Mouse (Mus musculus) frontal cortex, postnatal 10 days (tissue): ENCODE results near the gene Car7.

Experiments
- DNase-seq, 2 experiments: peaks; one replicate each; pipeline ENCODE4 v3.0.0; 2022; ENCODE audit warnings: low spot score in 2 of 2, mixed read lengths in 1 of 2

Car7 gene

GRCm38 (mm10) chr8:104533971-104534778 lies at the start of gene Car7, which contains the start of gene Nae1:
TSS of gene Car7 (plus strand) at chr8:104534689.
TSS of gene Nae1 (minus strand) at chr8:104534637.
- peak; percentile 79 to 90 for DNase-seq

GRCm38 (mm10) chr8:104509061-104510006 lies 25.2 kb upstream of the Car7 start, which contains the start of gene Terb1:
TSS of gene Terb1 (minus strand) at chr8:104509910.
- peak; percentile 17 to 29 for DNase-seq

- DNase-seq = no peak
Measured at GRCm38 (mm10) chr8:104510134-104510533, 24.4 kb upstream of the Car7 start.

- no peak for DNase-seq
Measured at GRCm38 (mm10) chr8:104517872-104518271, 16.6 kb upstream of the Car7 start.

GRCm38 (mm10) chr8:104529671-104530070 lies 4.8 kb upstream of the Car7 start:
- no peak for DNase-seq

GRCm38 (mm10) chr8:104533551-104533950 lies 938 bp upstream of the Car7 start:
- no peak for DNase-seq

GRCm38 (mm10) chr8:104534779-104535141 lies 271 bp downstream of the Car7 start:
- DNase-seq = no peak

GRCm38 (mm10) chr8:104535378-104535777 lies 889 bp downstream of the Car7 start:
- DNase-seq = no peak

GRCm38 (mm10) chr8:104536028-104536427 lies 1.5 kb downstream of the Car7 start:
- no peak for DNase-seq

GRCm38 (mm10) chr8:104538896-104539295 lies 4.4 kb downstream of the Car7 start:
- DNase-seq = no peak

- DNase-seq = no peak
Measured at GRCm38 (mm10) chr8:104539566-104539965, 5.1 kb downstream of the Car7 start.

- DNase-seq = no peak
Measured at GRCm38 (mm10) chr8:104540238-104540637, 5.7 kb downstream of the Car7 start.

- DNase-seq = peak in 1 of 2 experiments; percentile 29
Measured at GRCm38 (mm10) chr8:104540710-104541514, 6.4 kb downstream of the Car7 start.

- DNase-seq = no peak
Measured at GRCm38 (mm10) chr8:104541515-104541880, 7.0 kb downstream of the Car7 start.

GRCm38 (mm10) chr8:104542160-104542559 lies 7.7 kb downstream of the Car7 start:
- DNase-seq = peak; percentile 41 to 57

GRCm38 (mm10) chr8:104543440-104544045 lies 9.1 kb downstream of the Car7 start:
- DNase-seq = no peak

- no peak for DNase-seq
Measured at GRCm38 (mm10) chr8:104555191-104555590, 20.7 kb downstream of the Car7 start.

- DNase-seq = no peak
Measured at GRCm38 (mm10) chr8:104557226-104557625, 22.7 kb downstream of the Car7 start.

GRCm38 (mm10) chr8:104560731-104561130 lies 26.2 kb downstream of the Car7 start:
- DNase-seq = no peak

- peak; percentile 58 to 68 for DNase-seq
Measured at GRCm38 (mm10) chr8:104564633-104565456, 30.4 kb downstream of the Car7 start.
